Mouse (Mus musculus) forebrain, postnatal 0 days (tissue): ENCODE data around the gene Prdm16. TPM values are rescaled to one million over a fixed set of nuclear protein-coding genes. Genes with fewer than 3 reads are reported as not detected.

Experiments used
- ATAC-seq: fragments of 200-750 bp; cut with Nextera tagmentation; 2 replicates; pipeline ENCODE4 v1.8.0; 2017; ENCODE audit warnings: mild to moderate bottlenecking, moderate library complexity
- DNase-seq: peaks from one replicate; pipeline ENCODE4 v3.0.0-alpha.2; 2015
- H3K27ac ChIP-seq: fragments of 300-500 bp; sonication (generic); 2 replicates; pipeline ENCODE4 v1.5.1; 2014; ENCODE audit warnings: low read depth, mild to moderate bottlenecking, antibody characterized with exemption, low read length, moderate library complexity, mixed read lengths
- H3K27me3 ChIP-seq: fragments of 300-500 bp; sonication (generic); 2 replicates; pipeline ENCODE4 v1.6.1; 2014; ENCODE audit warnings: mild to moderate bottlenecking, low read length, mixed read lengths; ENCODE audit not compliant: insufficient read depth
- H3K36me3 ChIP-seq: fragments of 300-500 bp; sonication (generic); 2 replicates; pipeline ENCODE4 v1.6.1; 2014; ENCODE audit warnings: mild to moderate bottlenecking, moderate library complexity; ENCODE audit not compliant: insufficient read depth
- H3K4me1 ChIP-seq: fragments of 300-500 bp; sonication (generic); 2 replicates; pipeline ENCODE4 v1.6.1; 2014; ENCODE audit warnings: antibody characterized with exemption; ENCODE audit not compliant: insufficient read depth
- H3K4me2 ChIP-seq: fragments of 300-500 bp; sonication (generic); 2 replicates; pipeline ENCODE4 v1.6.1; 2014; ENCODE audit warnings: low read depth, mild to moderate bottlenecking, moderate library complexity
- H3K4me3 ChIP-seq: fragments of 300-500 bp; sonication (generic); 2 replicates; pipeline ENCODE4 v1.5.1; 2014; ENCODE audit warnings: low read depth, low read length, mixed read lengths
- H3K9ac ChIP-seq: fragments of 300-500 bp; sonication (generic); 2 replicates; pipeline ENCODE4 v1.6.1; 2014; ENCODE audit warnings: mild to moderate bottlenecking
- H3K9me3 ChIP-seq: fragments of 300-500 bp; sonication (generic); 2 replicates; pipeline ENCODE4 v1.6.1; 2016; ENCODE audit warnings: low read length
- CTCF ChIP-seq: sonication (generic); IDR thresholded peaks from 2 replicates; pipeline ENCODE4 v1.5.1; 2016; ENCODE audit warnings: antibody characterized with exemption, control low read depth, low read depth
- WGBS: fragments of 180-500 bp; shearing (Covaris S2); extraction: QIAGEN DNeasy Blood & Tissue Kit; methylation state at CpG from one replicate; pipeline ENCODE4 v1.1.7; 2014; 5-methylcytosine and 5-hydroxymethylcytosine counted together
- polyA plus RNA-seq: library from polyadenylated mRNA; unstranded; fragments of >200 nt; fragmentation: Nextera tagmentation; extraction: Ambion mirVana; gene quantifications from 2 replicates; pipeline ENCODE4 v1.2.1, GENCODE M21; 2015
- total RNA-seq: library from RNA; depleted of rRNA; stranded (reverse); fragments of >200 nt; gene quantifications from 2 replicates; pipeline ENCODE4 v1.2.3, GENCODE M21; 2014; rRNA removed

Prdm16 gene
- 9.8 and 10.7 TPM in 2 replicates for total RNA-seq
- 7.8 and 16.3 TPM in 2 replicates for polyA plus RNA-seq

GRCm38 (mm10) chr4:154636721-154637311 is at the start of gene Prdm16:
TSS of gene Prdm16 (minus strand) at chr4:154636873.
- no peak for TF ChIP-seq CTCF
- Histone ChIP-seq H3K27ac (peak within 1 kb of the TSS; percentile 82), H3K9me3 (no peaks in the 10 kb centered on the region), H3K27me3 (peaks cover 41% of the 10 kb centered on the region), H3K4me2 (peak within 1 kb of the TSS; percentile 61), H3K4me3 (peak within 1 kb of the TSS; percentile 46), H3K9ac (peak within 1 kb of the TSS; percentile 51), H3K4me1 (no peaks in the 10 kb centered on the region; the same call in 1 of the 2 replicates), H3K36me3 (no peaks in the 10 kb centered on the region)
- DNase-seq: peak; percentile 74
- under 1% methylated on average over 47 of the region's 47 CpGs for WGBS
- peak; percentile 37; the same call in 1 of the 2 replicates for ATAC-seq

GRCm38 (mm10) chr4:154683068-154683752 is 46.5 kb upstream of the Prdm16 start:
- Histone ChIP-seq H3K9ac (no peak overlapping the region), H3K27ac (no peak overlapping the region), H3K4me2 (no peak overlapping the region), H3K4me1 (no peaks in the 10 kb centered on the region), H3K36me3 (no peaks in the 10 kb centered on the region), H3K4me3 (no peak overlapping the region), H3K9me3 (no peaks in the 10 kb centered on the region), H3K27me3 (no peaks in the 10 kb centered on the region)
- 86% methylated on average over 5 of the region's 5 CpGs for WGBS
- DNase-seq (no peak), ATAC-seq (no peak)
- TF ChIP-seq CTCF: no peak

- H3K27me3 ChIP-seq: no peaks in the 10 kb centered on the region
- H3K27ac ChIP-seq: no peak overlapping the region
- no peak for DNase-seq
- no peak overlapping the region for H3K9ac ChIP-seq
- H3K4me1 ChIP-seq: no peaks in the 10 kb centered on the region
- no peak for ATAC-seq
- no peak for TF ChIP-seq CTCF
- H3K36me3 ChIP-seq: no peaks in the 10 kb centered on the region
- 43% methylated on average over 14 of the region's 14 CpGs for WGBS
- no peak overlapping the region for H3K4me2 ChIP-seq
- no peak overlapping the region for H3K4me3 ChIP-seq
- no peaks in the 10 kb centered on the region for H3K9me3 ChIP-seq
Observed at GRCm38 (mm10) chr4:154682311-154682710, 45.6 kb upstream of the Prdm16 start.

- no peak overlapping the region for H3K4me3 ChIP-seq
- H3K9me3 ChIP-seq: no peaks in the 10 kb centered on the region
- TF ChIP-seq CTCF: no peak
- ATAC-seq (no peak), DNase-seq (no peak)
- H3K4me2 ChIP-seq: no peak overlapping the region
- no peaks in the 10 kb centered on the region for H3K27me3 ChIP-seq
- WGBS: 45% methylated on average over 10 of the region's 10 CpGs
- H3K27ac ChIP-seq: 0 out of 2 replicates have a peak overlapping the region, but pooled peaks have one; percentile 21
- H3K36me3 ChIP-seq: no peaks in the 10 kb centered on the region
- H3K4me1 ChIP-seq: peaks cover 8% of the 10 kb centered on the region; the same call in 1 of the 2 replicates
- no peak overlapping the region for H3K9ac ChIP-seq
Observed at GRCm38 (mm10) chr4:154675441-154676000, 38.8 kb upstream of the Prdm16 start.

GRCm38 (mm10) chr4:154674966-154675365 is 38.3 kb upstream of the Prdm16 start:
- H3K27ac ChIP-seq: 0 out of 2 replicates have a peak overlapping the region, but pooled peaks have one; percentile 21
- no peaks in the 10 kb centered on the region for H3K36me3 ChIP-seq
- 16% methylated on average over 15 of the region's 15 CpGs for WGBS
- no peak overlapping the region for H3K9ac ChIP-seq
- no peaks in the 10 kb centered on the region for H3K27me3 ChIP-seq
- no peaks in the 10 kb centered on the region for H3K9me3 ChIP-seq
- H3K4me3 ChIP-seq: peak overlapping the region; percentile 11; the same call in 1 of the 2 replicates
- DNase-seq: peak; percentile 40
- H3K4me2 ChIP-seq: peak overlapping the region; percentile 32
- no peak; the same call in 1 of the 2 replicates for ATAC-seq
- peaks cover 8% of the 10 kb centered on the region; the same call in 1 of the 2 replicates for H3K4me1 ChIP-seq
- TF ChIP-seq CTCF: no peak

GRCm38 (mm10) chr4:154674541-154674940 is 37.9 kb upstream of the Prdm16 start:
- Histone ChIP-seq H3K4me3 (peak overlapping the region; percentile 11; the same call in 1 of the 2 replicates), H3K27ac (no peak overlapping the region), H3K4me1 (peaks cover 8% of the 10 kb centered on the region; the same call in 1 of the 2 replicates), H3K27me3 (no peaks in the 10 kb centered on the region), H3K9ac (no peak overlapping the region), H3K9me3 (no peaks in the 10 kb centered on the region), H3K36me3 (no peaks in the 10 kb centered on the region), H3K4me2 (peak overlapping the region; percentile 32)
- 0 out of 2 replicates have a peak, but pooled peaks have one; percentile 34 for ATAC-seq
- 1% methylated on average over 12 of the region's 12 CpGs for WGBS
- TF ChIP-seq CTCF: peak; percentile 84
- peak; percentile 78 for DNase-seq
